Mouse (Mus musculus) hindbrain, embryonic 12.5 days (tissue): ENCODE data around the gene Wsb2. TPM values are rescaled to one million over a fixed set of nuclear protein-coding genes. Genes with fewer than 3 reads are reported as not detected.
"Not testable (repeated sequence)": the region's sequence is repeated elsewhere in the genome, so short reads cannot be mapped to it uniquely, and the experiment has no call there.

Experiments used
- ATAC-seq: fragments of 200-750 bp; cut with Nextera tagmentation; 2 replicates; pipeline ENCODE4 v1.8.0; 2017; ENCODE audit warnings: moderate TSS enrichment; ENCODE audit not compliant: low FRiP score
- H3K27ac ChIP-seq: fragments of 300-500 bp; sonication (generic); 2 replicates; pipeline ENCODE4 v1.5.1; 2016; ENCODE audit warnings: mild to moderate bottlenecking
- H3K27me3 ChIP-seq: fragments of 300-500 bp; sonication (generic); 2 replicates; pipeline ENCODE4 v1.6.1; 2016; ENCODE audit warnings: mild to moderate bottlenecking
- H3K36me3 ChIP-seq: fragments of 300-500 bp; sonication (generic); 2 replicates; pipeline ENCODE4 v1.6.1; 2016; ENCODE audit warnings: mild to moderate bottlenecking
- H3K4me1 ChIP-seq: fragments of 300-500 bp; sonication (generic); 2 replicates; pipeline ENCODE4 v1.6.1; 2016
- H3K4me2 ChIP-seq: fragments of 300-500 bp; sonication (generic); replicated peaks from 2 replicates; pipeline ENCODE4 v1.6.1; 2016; ENCODE audit warnings: mild to moderate bottlenecking
- H3K4me3 ChIP-seq: fragments of 300-500 bp; sonication (generic); 2 replicates; pipeline ENCODE4 v1.5.1; 2016; ENCODE audit warnings: mild to moderate bottlenecking
- H3K9ac ChIP-seq: fragments of 300-500 bp; sonication (generic); 2 replicates; pipeline ENCODE4 v1.6.1; 2016; ENCODE audit warnings: mild to moderate bottlenecking, moderate library complexity
- H3K9me3 ChIP-seq: fragments of 300-500 bp; sonication (generic); replicated peaks from 2 replicates; pipeline ENCODE4 v1.6.1; 2016; ENCODE audit warnings: mild to moderate bottlenecking
- WGBS: fragments of 180-500 bp; shearing (Covaris S2); methylation state at CpG from one replicate; pipeline ENCODE4 v1.1.7; 2016; 5-methylcytosine and 5-hydroxymethylcytosine counted together
- polyA plus RNA-seq: library from polyadenylated mRNA; unstranded; fragments of >200 nt; fragmentation: Nextera tagmentation; extraction: Ambion mirVana; gene quantifications from 2 replicates; pipeline ENCODE4 v1.2.1, GENCODE M21; 2016

Gene Wsb2
- polyA plus RNA-seq, 1 experiment from 2014 or later, result 127 TPM

DNA sequence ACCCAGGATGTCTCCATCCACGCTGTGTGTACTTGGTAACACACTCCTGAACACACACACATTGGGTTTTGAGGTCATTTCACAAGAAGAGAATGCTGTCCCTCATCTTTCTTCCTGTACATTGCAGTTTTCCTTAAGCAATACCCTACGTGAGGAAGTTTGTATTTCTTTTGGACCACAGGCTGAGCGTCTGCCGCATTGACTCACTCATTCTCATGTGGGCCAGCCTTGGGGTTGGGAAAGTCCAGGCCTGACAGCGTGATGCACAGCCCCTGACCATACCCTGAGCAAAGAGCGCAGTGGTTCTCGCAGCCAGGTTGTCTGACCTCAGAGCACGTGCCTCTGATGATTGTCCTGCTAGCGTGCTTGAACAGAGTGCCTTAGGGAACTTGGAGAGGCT lies 16.3 kb downstream of the Wsb2 start:
- H3K4me1 ChIP-seq, result 0 out of 2 replicates have a peak, but pooled peaks cover 2% of the 10 kb centered on the region
- H3K4me2 ChIP-seq, result no peak overlapping the region
- no peaks in the 10 kb centered on the region for H3K9me3 ChIP-seq
- 93% methylated on average over 9 of the region's 9 CpGs for WGBS
- no peak overlapping the region for H3K4me3 ChIP-seq
- no peak overlapping the region for H3K27ac ChIP-seq
- H3K27me3 ChIP-seq, result no peaks in the 10 kb centered on the region
- peaks cover 90% of the 10 kb centered on the region for H3K36me3 ChIP-seq
- H3K9ac ChIP-seq, result no peak overlapping the region
- ATAC-seq, result no peak

DNA sequence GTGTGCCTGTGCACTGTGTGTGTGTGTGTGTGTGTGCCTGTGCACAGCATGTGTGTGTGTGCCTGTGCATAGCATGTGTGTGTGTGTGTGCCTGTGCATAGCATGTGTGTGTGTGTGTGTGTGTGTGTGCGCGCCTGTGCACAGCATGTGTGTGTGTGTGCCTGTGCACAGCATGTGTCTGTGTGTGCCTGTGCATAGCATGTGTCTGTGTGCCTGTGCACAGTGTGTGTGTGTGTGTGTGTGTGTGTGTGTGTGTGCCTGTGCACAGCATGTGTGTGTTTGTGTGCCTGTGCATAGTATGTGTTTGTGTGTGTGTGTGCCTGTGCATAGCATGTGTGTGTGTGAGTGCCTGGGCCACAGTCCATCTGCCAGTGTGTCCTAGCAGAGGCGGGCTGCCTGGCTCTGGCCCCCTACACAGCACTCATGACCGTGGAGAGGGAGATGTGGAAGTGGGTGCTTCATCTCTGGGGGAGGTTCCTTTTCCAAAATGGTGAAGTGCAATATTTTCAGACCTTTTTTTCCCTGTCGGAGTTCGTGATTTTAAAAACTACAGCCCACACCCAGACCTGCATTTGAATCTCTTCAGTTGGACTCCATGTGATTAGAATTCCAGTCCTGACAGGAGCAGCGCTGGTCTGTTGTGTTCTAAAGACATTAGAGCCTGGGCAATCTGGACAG lies 17.4 kb downstream of the Wsb2 start:
- no peaks in the 10 kb centered on the region for H3K27me3 ChIP-seq
- H3K9ac ChIP-seq, result no peak overlapping the region
- H3K4me2 ChIP-seq, result no peak overlapping the region
- 90% methylated on average over 7 of the region's 7 CpGs for WGBS
- no peaks in the 10 kb centered on the region for H3K9me3 ChIP-seq
- H3K27ac ChIP-seq, result no peak overlapping the region
- 0 out of 2 replicates have a peak, but pooled peaks cover 2% of the 10 kb centered on the region for H3K4me1 ChIP-seq
- H3K4me3 ChIP-seq, result no peak overlapping the region
- peaks cover 90% of the 10 kb centered on the region for H3K36me3 ChIP-seq
- ATAC-seq, result no peak

DNA sequence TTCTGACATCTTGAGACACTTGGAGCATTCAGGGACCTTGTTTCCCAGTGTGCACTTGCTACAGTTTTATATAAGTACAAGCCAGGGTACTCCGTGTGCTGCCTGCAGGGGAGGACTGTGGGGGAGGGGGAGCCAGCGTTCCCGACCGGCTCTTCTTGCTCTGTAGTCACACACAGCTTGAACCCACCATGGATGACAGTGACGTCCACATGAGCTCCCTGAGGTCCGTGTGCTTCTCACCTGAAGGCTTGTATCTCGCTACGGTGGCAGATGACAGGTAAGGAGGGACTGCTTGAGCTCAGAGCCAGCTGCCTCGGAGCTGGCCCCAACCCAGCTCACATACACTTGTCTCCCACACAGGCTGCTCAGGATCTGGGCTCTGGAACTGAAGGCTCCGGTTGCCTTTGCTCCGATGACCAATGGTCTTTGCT lies 19.2 kb downstream of the Wsb2 start:
- ATAC-seq, result no peak
- Histone ChIP-seq H3K4me2 (no peak overlapping the region), H3K4me1 (0 out of 2 replicates have a peak, but pooled peaks cover 2% of the 10 kb centered on the region), H3K27ac (no peak overlapping the region), H3K4me3 (no peak overlapping the region), H3K9ac (no peak overlapping the region), H3K36me3 (peaks cover 89% of the 10 kb centered on the region), H3K27me3 (no peaks in the 10 kb centered on the region), H3K9me3 (no peaks in the 10 kb centered on the region)
- 77% methylated on average over 11 of the region's 11 CpGs for WGBS

DNA sequence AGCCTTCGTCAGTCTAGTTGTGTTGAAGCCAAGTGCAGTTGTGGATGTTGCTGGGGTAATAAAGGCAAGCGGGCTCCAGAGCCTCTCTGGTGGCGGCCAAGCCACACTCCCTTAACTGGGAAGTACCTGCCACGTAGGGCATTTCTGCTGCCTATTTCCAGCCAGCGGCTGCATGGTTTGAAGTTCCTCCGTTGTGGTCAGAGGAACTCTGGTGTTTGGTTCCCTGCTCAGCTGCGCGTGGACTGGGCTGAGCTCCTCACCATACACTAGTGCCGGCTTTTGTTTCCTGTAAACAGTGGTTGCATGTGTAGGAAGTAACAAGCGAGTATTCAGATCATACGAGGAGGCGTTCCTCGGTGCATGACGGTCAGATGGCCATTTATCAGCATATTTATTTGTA lies 20.6 kb downstream of the Wsb2 start:
- not testable (repeated sequence) for H3K27me3 ChIP-seq, H3K4me1 ChIP-seq, H3K4me3 ChIP-seq, H3K9ac ChIP-seq, ATAC-seq, H3K27ac ChIP-seq, H3K4me2 ChIP-seq, H3K9me3 ChIP-seq
- 94% methylated on average over 14 of the region's 14 CpGs for WGBS
- peaks cover 89% of the 10 kb centered on the region for H3K36me3 ChIP-seq

DNA sequence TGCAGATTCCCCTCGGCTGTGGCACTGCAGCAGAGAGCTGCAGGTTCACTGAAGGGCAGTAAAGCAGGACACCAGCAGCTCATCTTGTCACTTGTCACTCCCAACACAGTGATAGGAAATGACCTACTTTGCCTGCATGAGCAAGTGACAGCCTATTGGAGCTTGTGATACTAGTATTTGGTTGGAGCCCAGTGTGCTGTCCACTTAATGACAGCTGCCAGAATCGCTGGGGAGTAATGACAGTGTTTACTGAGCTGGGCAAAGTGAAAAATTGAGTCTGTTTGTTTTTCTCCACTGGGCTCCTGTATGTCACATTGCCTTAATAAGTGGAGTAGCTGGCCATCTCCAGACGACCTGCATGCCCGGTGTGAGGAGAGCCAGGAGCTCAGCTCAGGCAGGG lies 23.1 kb downstream of the Wsb2 start:
- 89% methylated on average over 4 of the region's 4 CpGs for WGBS
- Histone ChIP-seq H3K27ac (no peak overlapping the region), H3K4me3 (no peak overlapping the region), H3K4me1 (no peaks in the 10 kb centered on the region), H3K9me3 (no peaks in the 10 kb centered on the region), H3K36me3 (peaks cover 90% of the 10 kb centered on the region), H3K4me2 (no peak overlapping the region), H3K27me3 (no peaks in the 10 kb centered on the region), H3K9ac (no peak overlapping the region)
- ATAC-seq, result no peak

DNA sequence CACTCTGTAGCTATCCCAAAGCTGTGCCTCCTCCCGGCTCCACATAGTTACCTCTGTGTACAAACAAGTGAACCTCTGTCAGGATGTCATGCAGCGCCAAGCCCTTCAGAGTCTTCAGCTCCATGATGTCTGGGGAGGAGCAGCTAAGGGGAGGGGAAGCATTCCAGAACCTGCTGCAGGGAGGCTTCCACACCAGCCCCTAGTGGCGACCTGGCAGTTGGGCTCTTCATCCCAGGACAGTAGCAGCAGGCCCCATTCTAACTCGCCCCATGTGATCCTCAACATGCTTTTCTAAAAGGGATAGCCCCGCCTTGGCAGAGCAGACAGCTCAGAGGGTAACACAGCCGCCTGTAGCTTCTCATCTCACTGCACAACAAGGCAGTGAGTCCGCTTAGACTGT lies 24.7 kb downstream of the Wsb2 start:
- WGBS, result 76% methylated on average over 7 of the region's 7 CpGs
- no peaks in the 10 kb centered on the region for H3K4me1 ChIP-seq
- H3K9ac ChIP-seq, result no peak overlapping the region
- H3K4me2 ChIP-seq, result no peak overlapping the region
- H3K27me3 ChIP-seq, result no peaks in the 10 kb centered on the region
- peaks cover 80% of the 10 kb centered on the region for H3K36me3 ChIP-seq
- ATAC-seq, result no peak
- no peaks in the 10 kb centered on the region for H3K9me3 ChIP-seq
- no peak overlapping the region for H3K4me3 ChIP-seq
- no peak overlapping the region for H3K27ac ChIP-seq

DNA sequence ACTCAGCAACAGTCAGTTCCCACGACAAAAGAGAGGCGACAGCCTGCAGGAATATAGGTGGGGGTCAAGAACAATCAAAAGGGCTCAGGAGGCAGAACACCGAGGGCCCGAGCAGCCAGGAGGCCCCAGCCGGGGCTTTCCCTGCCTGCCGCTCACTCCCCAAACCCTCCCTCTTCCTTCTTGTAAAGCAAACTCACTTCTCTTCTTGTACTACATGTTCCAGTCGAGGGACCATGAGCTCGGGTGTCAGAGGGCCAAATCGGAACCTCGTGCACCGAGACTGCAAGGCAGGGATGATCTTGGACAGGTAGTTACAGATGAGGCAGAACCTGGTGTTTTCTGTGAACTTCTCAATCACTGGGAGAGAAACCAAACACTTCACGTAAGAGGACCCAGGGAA lies 26.1 kb downstream of the Wsb2 start:
- H3K27me3 ChIP-seq, result no peaks in the 10 kb centered on the region
- H3K4me3 ChIP-seq, result no peak overlapping the region
- peaks cover 69% of the 10 kb centered on the region for H3K36me3 ChIP-seq
- H3K4me2 ChIP-seq, result no peak overlapping the region
- no peak overlapping the region for H3K9ac ChIP-seq
- WGBS, result 78% methylated on average over 12 of the region's 12 CpGs
- H3K9me3 ChIP-seq, result no peaks in the 10 kb centered on the region
- H3K27ac ChIP-seq, result no peak overlapping the region
- peaks cover 9% of the 10 kb centered on the region for H3K4me1 ChIP-seq
- no peak for ATAC-seq

DNA sequence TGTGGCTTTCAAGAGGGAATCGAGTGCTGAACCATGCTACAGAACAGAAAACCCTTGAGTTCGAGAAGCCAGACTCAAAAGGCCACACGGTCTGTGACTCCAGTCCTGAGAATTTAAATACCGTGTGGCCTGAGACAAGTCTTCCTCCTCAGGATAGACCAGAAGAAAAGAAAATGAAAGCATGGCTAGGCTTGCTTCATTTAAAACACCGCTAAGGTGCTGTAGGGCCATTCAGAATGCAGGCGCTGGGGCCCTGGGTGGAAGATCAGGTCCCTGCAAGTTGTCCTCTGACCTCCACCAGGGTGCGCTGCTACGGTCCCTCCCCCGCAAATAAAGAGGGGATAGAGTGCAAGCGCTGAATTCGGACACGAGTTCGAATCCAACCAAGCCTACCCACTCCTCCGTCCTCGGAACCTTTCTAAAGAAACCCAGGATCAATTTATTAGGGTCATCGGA lies 31.2 kb downstream of the Wsb2 start:
- H3K9me3 ChIP-seq, result no peaks in the 10 kb centered on the region; the same call in 1 of the 2 replicates
- peak overlapping the region; percentile 65 for H3K4me2 ChIP-seq
- 12% methylated on average over 16 of the region's 16 CpGs for WGBS
- ATAC-seq, result peak; percentile 12
- peak overlapping the region; percentile 75 for H3K4me3 ChIP-seq
- H3K27ac ChIP-seq, result peak overlapping the region; percentile 76
- H3K36me3 ChIP-seq, result peaks cover 23% of the 10 kb centered on the region
- H3K9ac ChIP-seq, result peak overlapping the region; percentile 88
- no peaks in the 10 kb centered on the region for H3K27me3 ChIP-seq
- peaks cover 14% of the 10 kb centered on the region for H3K4me1 ChIP-seq

DNA sequence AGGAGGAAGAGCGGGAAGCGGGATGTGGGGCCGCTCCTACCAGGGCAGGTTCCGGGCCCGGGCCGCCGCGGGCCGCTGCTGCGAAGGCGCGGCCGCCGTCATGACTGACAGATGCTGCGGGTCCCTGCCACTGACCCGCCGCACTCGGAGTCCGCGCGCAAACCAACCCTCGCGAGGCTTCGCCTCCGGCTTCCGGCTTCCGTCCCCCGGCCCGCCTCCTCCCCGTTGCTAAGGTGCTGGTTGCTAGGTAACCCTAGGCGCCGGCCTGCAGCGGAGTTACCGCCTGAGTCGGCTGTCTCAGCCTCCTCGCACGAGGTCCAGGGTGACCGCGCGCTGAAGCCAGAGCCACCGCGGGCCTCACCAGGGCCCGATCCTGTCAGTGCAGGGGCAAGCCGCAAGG lies 31.8 kb downstream of the Wsb2 start, which contains the start of gene Rfc5:
Gene Rfc5 (minus strand): TSS at position 171 of the 400 bp plus-strand sequence.
- under 1% methylated on average over 43 of the region's 44 CpGs for WGBS
- peak; percentile 96 for ATAC-seq
- Histone ChIP-seq H3K4me2 (peak within 1 kb of the TSS; percentile 65), H3K36me3 (peaks cover 17% of the 10 kb centered on the region), H3K4me1 (peaks cover 14% of the 10 kb centered on the region), H3K4me3 (peak within 1 kb of the TSS; percentile 75), H3K9ac (peak within 1 kb of the TSS; percentile 88), H3K9me3 (no peaks in the 10 kb centered on the region; the same call in 1 of the 2 replicates), H3K27ac (peak within 1 kb of the TSS; percentile 76), H3K27me3 (no peaks in the 10 kb centered on the region)

DNA sequence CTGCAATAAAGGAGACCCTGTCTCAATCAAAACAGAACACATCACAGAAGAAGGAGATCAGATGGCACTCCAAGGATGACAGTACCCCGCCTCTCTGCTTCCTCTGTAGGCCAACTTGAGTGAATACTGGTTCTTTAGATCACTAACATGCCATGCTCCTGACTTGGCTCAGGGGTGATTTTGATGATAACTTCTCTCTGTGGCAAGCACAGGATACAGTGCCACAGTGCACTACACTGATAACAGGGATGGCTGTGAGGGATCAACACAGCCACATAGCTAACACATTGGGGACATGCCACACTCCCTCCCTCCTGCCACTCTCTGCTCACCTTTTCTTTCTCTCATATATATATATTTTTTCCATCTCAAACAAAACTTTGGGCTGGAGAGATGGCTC lies 33.8 kb downstream of the Wsb2 start:
- Histone ChIP-seq H3K4me1 (peaks cover 14% of the 10 kb centered on the region), H3K36me3 (no peaks in the 10 kb centered on the region), H3K4me2 (no peak overlapping the region), H3K9ac (no peak overlapping the region), H3K4me3 (no peak overlapping the region), H3K27ac (no peak overlapping the region), H3K9me3 (no peaks in the 10 kb centered on the region; the same call in 1 of the 2 replicates), H3K27me3 (no peaks in the 10 kb centered on the region)
- ATAC-seq, result no peak
- WGBS, result 96% methylated on average over 1 of the region's 1 CpGs

DNA sequence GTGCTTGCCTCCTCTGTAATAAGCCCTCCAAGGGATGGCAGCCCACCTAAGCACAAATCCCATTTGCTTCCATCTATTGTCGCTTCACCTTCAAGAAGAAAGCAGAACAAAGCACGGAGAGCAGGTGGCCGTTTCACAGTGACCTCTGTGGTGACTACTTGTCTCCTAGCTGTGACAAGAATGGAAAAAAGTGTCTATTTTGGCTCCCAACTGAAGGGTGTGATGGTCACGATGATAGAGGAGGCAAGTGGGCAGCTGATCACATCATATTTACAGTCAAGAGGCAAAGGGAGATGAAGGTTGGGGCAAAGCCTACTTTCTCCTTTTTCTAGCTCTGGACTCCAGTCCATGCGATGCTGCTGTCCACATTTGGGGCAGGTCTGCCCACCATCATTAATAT lies 38.7 kb downstream of the Wsb2 start:
- no peaks in the 10 kb centered on the region for H3K27me3 ChIP-seq
- H3K9me3 ChIP-seq, result no peaks in the 10 kb centered on the region; the same call in 1 of the 2 replicates
- 88% methylated on average over 5 of the region's 5 CpGs for WGBS
- H3K9ac ChIP-seq, result no peak overlapping the region
- H3K36me3 ChIP-seq, result no peaks in the 10 kb centered on the region
- no peak for ATAC-seq
- H3K4me2 ChIP-seq, result no peak overlapping the region
- H3K4me3 ChIP-seq, result no peak overlapping the region
- H3K27ac ChIP-seq, result no peak overlapping the region
- H3K4me1 ChIP-seq, result 0 out of 2 replicates have a peak, but pooled peaks cover 2% of the 10 kb centered on the region

DNA sequence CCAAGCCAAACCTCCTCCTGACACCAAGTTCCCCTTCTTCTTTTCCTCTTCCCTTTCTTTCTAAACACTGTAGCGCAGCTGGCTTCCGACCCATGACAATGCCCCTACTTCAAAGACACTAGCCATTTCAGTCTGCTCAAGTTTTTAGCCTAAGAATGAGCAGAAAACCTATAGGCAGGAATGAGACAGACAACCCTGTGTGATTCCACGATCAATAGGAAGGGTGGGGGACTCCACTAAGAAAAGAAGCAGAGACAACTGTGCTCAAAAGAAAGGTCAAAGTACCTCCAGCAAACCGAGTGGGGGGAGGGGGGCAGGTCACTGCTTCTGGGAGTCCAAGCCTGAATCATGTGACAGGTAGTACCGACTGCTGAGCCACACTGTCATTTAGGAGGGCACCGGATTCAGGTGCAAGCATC lies 39.5 kb downstream of the Wsb2 start:
- H3K27ac ChIP-seq, result no peak overlapping the region
- 54% methylated on average over 6 of the region's 6 CpGs for WGBS
- no peak for ATAC-seq

DNA sequence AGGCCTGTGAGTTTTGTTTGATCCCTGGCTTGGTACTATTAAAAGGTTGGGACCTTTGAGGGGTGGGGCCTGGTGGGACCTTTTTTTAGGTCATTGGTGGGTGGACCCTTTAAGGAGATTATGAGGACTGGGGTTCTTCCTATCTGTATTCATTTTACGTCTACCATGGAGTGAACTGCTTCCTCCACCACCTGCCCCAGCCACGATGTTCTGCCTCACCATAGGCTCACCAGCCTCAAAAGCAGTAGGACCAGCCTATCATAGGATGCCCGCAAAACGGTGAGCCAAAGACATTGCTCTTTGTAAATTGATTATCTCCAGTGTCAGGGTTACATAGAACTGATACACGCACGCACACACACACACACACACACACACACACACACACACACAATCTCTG lies 40.3 kb downstream of the Wsb2 start:
- H3K27ac ChIP-seq, result no peak overlapping the region
- no peaks in the 10 kb centered on the region; the same call in 1 of the 2 replicates for H3K9me3 ChIP-seq
- no peak overlapping the region for H3K9ac ChIP-seq
- 0 out of 2 replicates have a peak, but pooled peaks cover 2% of the 10 kb centered on the region for H3K4me1 ChIP-seq
- H3K36me3 ChIP-seq, result no peaks in the 10 kb centered on the region
- H3K27me3 ChIP-seq, result no peaks in the 10 kb centered on the region
- ATAC-seq, result no peak
- no peak overlapping the region for H3K4me3 ChIP-seq
- WGBS, result 81% methylated on average over 6 of the region's 6 CpGs
- no peak overlapping the region for H3K4me2 ChIP-seq

More for the DNA sequence above, 39.5 kb downstream of the Wsb2 start:
- H3K27me3 ChIP-seq, result no peaks in the 10 kb centered on the region
- H3K4me1 ChIP-seq, result 0 out of 2 replicates have a peak, but pooled peaks cover 2% of the 10 kb centered on the region
- H3K4me2 ChIP-seq, result no peak overlapping the region
- H3K9ac ChIP-seq, result no peak overlapping the region
- no peak overlapping the region for H3K4me3 ChIP-seq
- H3K36me3 ChIP-seq, result no peaks in the 10 kb centered on the region
- no peaks in the 10 kb centered on the region; the same call in 1 of the 2 replicates for H3K9me3 ChIP-seq
